Comparison of ENCODE assay signal across 29 mouse cellular contexts in genomic region chr7:120117529-120117928, GRCm38 (mm10). TPM values are rescaled to one million over a fixed set of nuclear protein-coding genes. Genes with fewer than 3 reads are reported as not detected.
DNase-seq lines count a peak whose midpoint lies in the region; ATAC-seq lines count a peak whose summit lies in the region.
"Had no signal": no experiment of that assay in that cellular context is flagged by ENCODE, and none has a peak within 500 bp of the region (broad histone marks: within the 10 kb centered on the region; RNA-seq: fewer than 3 reads in every experiment).

No protein-coding gene starts in this region.

- ATAC-seq in midbrain, embryonic 12.5 days (ENCODE audit: low FRiP score, low read depth) = peak; percentile 30; the same call in 1 of the 2 replicates
- no peak for ATAC-seq in midbrain, embryonic 15.5 days (replicated peaks)
- ATAC-seq in embryonic facial prominence, embryonic 15.5 days (ENCODE audit: insufficient number of reproducible peaks, low FRiP score, low TSS enrichment, low read depth) = no peak
- no peak for ATAC-seq in megakaryocyte, adult 5-6 weeks (ENCODE audit: poor library complexity, severe bottlenecking)
- ATAC-seq: forebrain, postnatal 0 days; liver, embryonic 12.5 days had no signal

- H3K9ac ChIP-seq in midbrain, embryonic 12.5 days (replicated peaks) = no peak overlapping the region
- H3K9ac ChIP-seq in midbrain, embryonic 15.5 days = no peak overlapping the region
- no peak overlapping the region for H3K9ac ChIP-seq in embryonic facial prominence, embryonic 15.5 days
- H3K9ac ChIP-seq: forebrain, postnatal 0 days; heart, embryonic 13.5 days; hindbrain, embryonic 14.5 days; liver, embryonic 12.5 days; lung, embryonic 15.5 days had no signal

- 0 out of 2 replicates have a peak overlapping the region, but pooled peaks have one; percentile 15 for H3K27ac ChIP-seq in midbrain, embryonic 12.5 days (replicated peaks)
- no peak overlapping the region for H3K27ac ChIP-seq in midbrain, embryonic 15.5 days
- H3K27ac ChIP-seq in embryonic facial prominence, embryonic 15.5 days (replicated peaks) = 0 out of 2 replicates have a peak overlapping the region, but pooled peaks have one; percentile 4
- H3K27ac ChIP-seq: gastrocnemius, adult 2 months; heart, embryonic 13.5 days; hindbrain, embryonic 14.5 days; left cerebral cortex, adult 2 months; limb, embryonic 10.5 days; liver, embryonic 12.5 days; lung, embryonic 15.5 days; macrophage; stomach, postnatal 0 days had no signal

- 0 out of 2 replicates have a peak, but pooled peaks cover 7% of the 10 kb centered on the region for H3K36me3 ChIP-seq in midbrain, embryonic 12.5 days
- no peaks in the 10 kb centered on the region for H3K36me3 ChIP-seq in midbrain, embryonic 15.5 days (replicated peaks)
- H3K36me3 ChIP-seq in embryonic facial prominence, embryonic 15.5 days = peaks cover 17% of the 10 kb centered on the region; the same call in 1 of the 2 replicates
- H3K36me3 ChIP-seq: limb, embryonic 10.5 days; liver, embryonic 12.5 days had no signal

- DNase-seq in ZHBTc4 (ENCODE audit: low read depth, low spot score) = peak; percentile 25
- peak; percentile 35 for DNase-seq in adrenal gland, postnatal 14 days
- DNase-seq in cerebellum, adult 18-20 months = no peak
- DNase-seq: cerebellum, adult 11-12 months; cerebellum, postnatal 25 days; forebrain, postnatal 0 days; gastrocnemius, adult 2 months; heart, adult 11 months; kidney, adult 8-10 months; kidney, postnatal 25 days; right cerebral cortex, adult 18-20 months; thymus, postnatal 14 days had no signal

- H3K9me3 ChIP-seq in midbrain, embryonic 12.5 days = no peaks in the 10 kb centered on the region
- no peaks in the 10 kb centered on the region for H3K9me3 ChIP-seq in midbrain, embryonic 15.5 days
- H3K9me3 ChIP-seq in embryonic facial prominence, embryonic 15.5 days (replicated peaks) = no peaks in the 10 kb centered on the region
- H3K9me3 ChIP-seq: heart, embryonic 13.5 days; limb, embryonic 10.5 days; liver, embryonic 12.5 days; lung, embryonic 15.5 days had no signal

- no peaks in the 10 kb centered on the region; the same call in 1 of the 2 replicates for H3K4me1 ChIP-seq in midbrain, embryonic 12.5 days
- H3K4me1 ChIP-seq in midbrain, embryonic 15.5 days = peaks cover 5% of the 10 kb centered on the region; the same call in 1 of the 2 replicates
- H3K4me1 ChIP-seq in embryonic facial prominence, embryonic 15.5 days = peaks cover 9% of the 10 kb centered on the region
- H3K4me1 ChIP-seq: heart, embryonic 13.5 days; limb, embryonic 10.5 days; liver, embryonic 12.5 days; lung, embryonic 15.5 days had no signal

- H3K4me3 ChIP-seq in midbrain, embryonic 12.5 days = no peak overlapping the region
- H3K4me3 ChIP-seq in midbrain, embryonic 15.5 days = no peak overlapping the region
- no peak overlapping the region for H3K4me3 ChIP-seq in embryonic facial prominence, embryonic 15.5 days (replicated peaks)
- H3K4me3 ChIP-seq: gastrocnemius, adult 2 months; heart, embryonic 13.5 days; left cerebral cortex, adult 2 months; limb, embryonic 10.5 days; liver, embryonic 12.5 days; lung, embryonic 15.5 days had no signal

- WGBS in midbrain, embryonic 12.5 days = 40% methylated on average over 6 of the region's 6 CpGs
- 16% methylated on average over 6 of the region's 6 CpGs for WGBS in midbrain, embryonic 15.5 days
- 27% methylated on average over 6 of the region's 6 CpGs for WGBS in embryonic facial prominence, embryonic 15.5 days

- no peaks in the 10 kb centered on the region for H3K27me3 ChIP-seq in midbrain, embryonic 12.5 days
- no peaks in the 10 kb centered on the region for H3K27me3 ChIP-seq in midbrain, embryonic 15.5 days (replicated peaks)
- H3K27me3 ChIP-seq in embryonic facial prominence, embryonic 15.5 days = no peaks in the 10 kb centered on the region
- H3K27me3 ChIP-seq: heart, embryonic 13.5 days; liver, embryonic 12.5 days; lung, embryonic 15.5 days had no signal

- H3K4me2 ChIP-seq in midbrain, embryonic 12.5 days (replicated peaks) = no peak overlapping the region
- H3K4me2 ChIP-seq in midbrain, embryonic 15.5 days = no peak overlapping the region
- no peak overlapping the region for H3K4me2 ChIP-seq in embryonic facial prominence, embryonic 15.5 days (replicated peaks)
- H3K4me2 ChIP-seq: heart, embryonic 13.5 days; hindbrain, embryonic 14.5 days; liver, embryonic 12.5 days; lung, embryonic 15.5 days had no signal

RNA-seq across cellular contexts. Expression of gene Tmem159, which starts 15.4 kb away (rescaled TPM):
- polyA plus RNA-seq in midbrain, embryonic 12.5 days (2016; fragmentation: Nextera tagmentation; extraction: Ambion mirVana) = 19.3 and 25.4 TPM in 2 replicates
- 10.6 and 10.8 TPM in 2 replicates for polyA plus RNA-seq in midbrain, embryonic 15.5 days (2015; fragmentation: Nextera tagmentation; extraction: Ambion mirVana)
- total RNA-seq in adrenal gland, postnatal 14 days (2021) = 46.4 and 59.7 TPM in 2 replicates
- polyA plus RNA-seq in embryonic facial prominence, embryonic 15.5 days (2015; fragmentation: Nextera tagmentation; extraction: Ambion mirVana) = 31.2 and 32.2 TPM in 2 replicates
- 10.4 and 12.8 TPM in 2 replicates for total RNA-seq in megakaryocyte, adult 5-6 weeks (2015)
- 7.9 and 11.1 TPM in 2 replicates for total RNA-seq in megakaryocyte, adult 5-6 weeks (2017)

RNA-seq across cellular contexts. Expression of gene Dnah3, which starts 22.4 kb away (rescaled TPM):
- 0.08 TPM in 1 of 2 replicates, not detected in the other for polyA plus RNA-seq in midbrain, embryonic 12.5 days (2016; fragmentation: Nextera tagmentation; extraction: Ambion mirVana)
- 0.21 and 0.29 TPM in 2 replicates for polyA plus RNA-seq in midbrain, embryonic 15.5 days (2015; fragmentation: Nextera tagmentation; extraction: Ambion mirVana)
- total RNA-seq in adrenal gland, postnatal 14 days (2021) = not detected in 2 replicates
- polyA plus RNA-seq in embryonic facial prominence, embryonic 15.5 days (2015; fragmentation: Nextera tagmentation; extraction: Ambion mirVana) = 1.1 and 2.0 TPM in 2 replicates
- not detected in 2 replicates for total RNA-seq in megakaryocyte, adult 5-6 weeks (2015)
- not detected in 2 replicates for total RNA-seq in megakaryocyte, adult 5-6 weeks (2017)
- total RNA-seq: heart, postnatal 25 days; monocyte, adult 5-6 weeks had no signal
- polyA plus RNA-seq: C2C12; heart, embryonic 13.5 days; intestine, embryonic 14.5 days; limb, embryonic 10.5 days; liver, embryonic 12.5 days; macrophage; neural tube, embryonic 11.5 days had no signal

RNA-seq across cellular contexts. Expression of gene Zp2, which starts 27.6 kb away (rescaled TPM):
- not detected in 2 replicates for polyA plus RNA-seq in midbrain, embryonic 12.5 days (2016; fragmentation: Nextera tagmentation; extraction: Ambion mirVana)
- not detected in 2 replicates for polyA plus RNA-seq in midbrain, embryonic 15.5 days (2015; fragmentation: Nextera tagmentation; extraction: Ambion mirVana)
- total RNA-seq in adrenal gland, postnatal 14 days (2021) = not detected in 2 replicates
- 0.09 TPM in 2 replicates for polyA plus RNA-seq in embryonic facial prominence, embryonic 15.5 days (2015; fragmentation: Nextera tagmentation; extraction: Ambion mirVana)
- not detected in 2 replicates for total RNA-seq in megakaryocyte, adult 5-6 weeks (2015)
- total RNA-seq in megakaryocyte, adult 5-6 weeks (2017) = not detected in 2 replicates
- total RNA-seq: forebrain, postnatal 0 days; monocyte, adult 5-6 weeks had no signal
- polyA plus RNA-seq: C2C12; hindbrain, embryonic 14.5 days; intestine, embryonic 14.5 days; limb, embryonic 10.5 days; liver, embryonic 12.5 days; lung, embryonic 15.5 days; macrophage; neural tube, embryonic 11.5 days; stomach, postnatal 0 days had no signal

RNA-seq across cellular contexts. Expression of gene Anks4b, which starts 56.1 kb away (rescaled TPM):
- polyA plus RNA-seq in midbrain, embryonic 12.5 days (2016; fragmentation: Nextera tagmentation; extraction: Ambion mirVana) = not detected in 2 replicates
- polyA plus RNA-seq in midbrain, embryonic 15.5 days (2015; fragmentation: Nextera tagmentation; extraction: Ambion mirVana) = not detected in 2 replicates
- total RNA-seq in adrenal gland, postnatal 14 days (2021) = 0.26 and 2.1 TPM in 2 replicates
- 0.04 TPM in 1 of 2 replicates, not detected in the other for polyA plus RNA-seq in embryonic facial prominence, embryonic 15.5 days (2015; fragmentation: Nextera tagmentation; extraction: Ambion mirVana)
- not detected in 2 replicates for total RNA-seq in megakaryocyte, adult 5-6 weeks (2015)
- total RNA-seq in megakaryocyte, adult 5-6 weeks (2017) = not detected in 2 replicates
- total RNA-seq: forebrain, postnatal 0 days; monocyte, adult 5-6 weeks had no signal
- polyA plus RNA-seq: C2C12; hindbrain, embryonic 14.5 days; limb, embryonic 10.5 days; lung, embryonic 15.5 days; macrophage; neural tube, embryonic 11.5 days had no signal

Comparison
In these comparisons a context has a peak if more than half of its experiments do, and no peak if none do; other contexts are left out.
1. DNase-seq: peak in ZHBTc4 (single experiment) and adrenal gland, postnatal 14 days (single experiment); none in cerebellum, adult 18-20 months (0 of 2).